Mouse (Mus musculus) embryonic facial prominence, embryonic 11.5 days (tissue): ENCODE measurements around the gene Msmp. TPM values are rescaled to one million over a fixed set of nuclear protein-coding genes. Genes with fewer than 3 reads are reported as not detected.

Experiments
- ATAC-seq: fragments of 200-750 bp; cut with Nextera tagmentation; replicated peaks from 2 replicates; pipeline ENCODE4 v1.8.0; 2017; ENCODE audit warnings: low read depth; ENCODE audit not compliant: insufficient number of reproducible peaks, low FRiP score, low TSS enrichment
- DNase-seq: peaks from one replicate; pipeline ENCODE4 v3.0.0-alpha.2; 2015; ENCODE audit warnings: low spot score
- H3K27ac ChIP-seq: fragments of 300-500 bp; sonication (generic); replicated peaks from 2 replicates; pipeline ENCODE4 v1.5.1; 2014; ENCODE audit warnings: mild to moderate bottlenecking, low read depth, low read length, control low read depth
- H3K27me3 ChIP-seq: fragments of 300-500 bp; sonication (generic); 2 replicates; pipeline ENCODE4 v1.6.1; 2014; ENCODE audit warnings: mild to moderate bottlenecking, low read length, moderate library complexity, mixed read lengths; ENCODE audit not compliant: control insufficient read depth, insufficient read depth
- H3K36me3 ChIP-seq: fragments of 300-500 bp; sonication (generic); replicated peaks from 2 replicates; pipeline ENCODE4 v1.6.1; 2014; ENCODE audit warnings: low read depth, mild to moderate bottlenecking, low read length, moderate library complexity, mixed read lengths; ENCODE audit not compliant: control insufficient read depth, insufficient read depth
- H3K4me1 ChIP-seq: fragments of 300-500 bp; sonication (generic); 2 replicates; pipeline ENCODE4 v1.6.1; 2014; ENCODE audit warnings: low read length, mixed read lengths; ENCODE audit not compliant: control insufficient read depth, insufficient read depth
- H3K4me2 ChIP-seq: fragments of 300-500 bp; sonication (generic); 2 replicates; pipeline ENCODE4 v1.6.1; 2014; ENCODE audit warnings: low read depth, mild to moderate bottlenecking, control low read depth, low read length, moderate library complexity
- H3K4me3 ChIP-seq: fragments of 300-500 bp; sonication (generic); 2 replicates; pipeline ENCODE4 v1.5.1; 2014; ENCODE audit warnings: low read depth, low read length, control low read depth
- H3K9ac ChIP-seq: fragments of 300-500 bp; sonication (generic); replicated peaks from 2 replicates; pipeline ENCODE4 v1.6.1; 2014; ENCODE audit warnings: mild to moderate bottlenecking, control low read depth, low read length
- H3K9me3 ChIP-seq: fragments of 300-500 bp; sonication (generic); replicated peaks from 2 replicates; pipeline ENCODE4 v1.6.1; 2016; ENCODE audit warnings: mild to moderate bottlenecking, low read length, inconsistent platforms, mixed read lengths; ENCODE audit not compliant: control insufficient read depth
- WGBS: fragments of 180-500 bp; shearing (Covaris S2); extraction: QIAGEN DNeasy Blood & Tissue Kit; methylation state at CpG from one replicate; pipeline ENCODE4 v1.1.7; 2014; 5-methylcytosine and 5-hydroxymethylcytosine counted together
- polyA plus RNA-seq: library from polyadenylated mRNA; unstranded; fragments of >200 nt; fragmentation: Nextera tagmentation; extraction: Ambion mirVana; gene quantifications from 2 replicates; pipeline ENCODE4 v1.2.1, GENCODE M21; 2014

Msmp gene
- polyA plus RNA-seq, 1 experiment from 2014 or later: not detected

- peak; percentile 32; the same call in 1 of the 2 replicates for ATAC-seq
- Histone ChIP-seq H3K27me3 (no peaks in the 10 kb centered on the region; the same call in 1 of the 2 replicates), H3K4me1 (peaks cover 9% of the 10 kb centered on the region; the same call in 1 of the 2 replicates), H3K9ac (no peak overlapping the region), H3K9me3 (no peaks in the 10 kb centered on the region), H3K27ac (no peak overlapping the region), H3K4me3 (no peak overlapping the region), H3K4me2 (no peak overlapping the region), H3K36me3 (no peaks in the 10 kb centered on the region)
- whole genome bisulfite sequencing: 2% methylated on average over 5 of the region's 5 CpGs
- peak; percentile 91 for DNase-seq
These were observed 45.8 kb upstream of the Msmp start for GRCm38 (mm10) chr4:43630030-43630581.

- 39% methylated on average over 20 of the region's 20 CpGs for WGBS
- peaks cover 9% of the 10 kb centered on the region; the same call in 1 of the 2 replicates for H3K4me1 ChIP-seq
- peak; percentile 30 for DNase-seq
- H3K36me3 ChIP-seq: no peaks in the 10 kb centered on the region
- no peak for ATAC-seq
- H3K4me2 ChIP-seq: no peak overlapping the region
- H3K4me3 ChIP-seq: no peak overlapping the region
- no peak overlapping the region for H3K9ac ChIP-seq
- H3K27ac ChIP-seq: no peak overlapping the region
- H3K9me3 ChIP-seq: no peaks in the 10 kb centered on the region
- H3K27me3 ChIP-seq: no peaks in the 10 kb centered on the region; the same call in 1 of the 2 replicates
These were observed 45.0 kb upstream of the Msmp start for GRCm38 (mm10) chr4:43629106-43629817.

DNA sequence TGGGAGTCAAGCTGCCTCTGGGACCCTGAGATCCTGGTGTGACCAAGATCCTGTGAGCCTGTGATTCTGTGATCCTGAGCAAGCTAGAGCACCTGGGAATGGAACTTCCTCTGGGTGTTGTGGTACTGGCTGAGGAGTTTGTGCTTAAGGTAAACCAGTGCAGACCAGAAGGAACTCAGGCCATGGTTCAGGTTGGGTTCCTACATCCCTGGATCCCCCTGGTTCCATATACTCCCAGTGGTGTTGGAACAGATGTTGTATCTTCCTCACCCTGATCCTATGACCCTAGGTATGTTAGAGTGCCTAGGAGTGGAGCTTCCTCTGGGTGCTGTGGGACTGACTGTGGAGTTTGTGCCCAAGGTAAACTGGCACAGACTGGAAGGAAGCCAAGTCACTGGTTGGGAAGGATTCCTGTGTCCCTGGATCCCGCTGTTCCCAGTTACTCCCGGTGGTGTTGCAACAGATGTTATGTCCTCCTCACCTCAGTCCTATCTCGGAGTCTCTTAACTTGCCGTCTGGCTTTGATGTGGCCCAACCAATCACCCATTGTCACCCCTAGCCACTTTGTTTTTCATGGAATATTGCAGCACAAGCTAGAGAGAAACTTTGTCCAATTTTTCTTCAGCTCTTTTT, 36.0 kb upstream of the Msmp start:
- DNase-seq: no peak
- Histone ChIP-seq H3K27me3 (no peaks in the 10 kb centered on the region), H3K4me3 (no peak overlapping the region), H3K9me3 (no peaks in the 10 kb centered on the region), H3K4me2 (no peak overlapping the region), H3K27ac (no peak overlapping the region), H3K9ac (no peak overlapping the region), H3K4me1 (no peaks in the 10 kb centered on the region), H3K36me3 (no peaks in the 10 kb centered on the region)
- ATAC-seq: no peak
- 80% methylated on average over 4 of the region's 4 CpGs for WGBS

- ATAC-seq (no peak), DNase-seq (no peak)
- no peaks in the 10 kb centered on the region for H3K4me1 ChIP-seq
- no peak overlapping the region for H3K4me2 ChIP-seq
- H3K27ac ChIP-seq: no peak overlapping the region
- H3K36me3 ChIP-seq: no peaks in the 10 kb centered on the region
- no peaks in the 10 kb centered on the region for H3K27me3 ChIP-seq
- no peaks in the 10 kb centered on the region for H3K9me3 ChIP-seq
- WGBS: 65% methylated on average over 3 of the region's 3 CpGs
- no peak overlapping the region for H3K4me3 ChIP-seq
- H3K9ac ChIP-seq: no peak overlapping the region
These were observed 28.9 kb upstream of the Msmp start for GRCm38 (mm10) chr4:43613060-43613730.

DNA sequence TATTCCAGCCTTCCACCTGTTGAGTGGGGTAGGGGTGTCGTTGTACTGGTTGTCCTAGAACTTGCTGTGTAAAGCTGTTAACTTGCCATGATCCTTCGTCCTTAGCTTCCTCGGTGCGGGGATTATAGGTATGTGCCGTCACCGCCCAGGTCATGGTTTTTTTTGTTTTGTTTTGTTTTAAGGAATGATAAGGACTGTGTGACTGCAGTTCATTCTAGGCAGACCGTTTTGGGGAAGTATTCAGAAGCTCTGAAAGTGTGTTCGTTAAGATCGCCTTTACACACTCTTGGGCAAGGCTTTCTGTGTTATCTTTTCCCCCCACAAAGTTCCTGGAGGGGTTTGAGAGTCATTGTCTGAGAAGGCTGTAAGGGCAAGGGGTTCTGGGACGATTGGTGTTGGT, 28.2 kb upstream of the Msmp start:
- Histone ChIP-seq H3K4me2 (no peak overlapping the region), H3K9me3 (no peaks in the 10 kb centered on the region), H3K27me3 (no peaks in the 10 kb centered on the region), H3K36me3 (no peaks in the 10 kb centered on the region), H3K4me1 (no peaks in the 10 kb centered on the region), H3K4me3 (no peak overlapping the region), H3K27ac (no peak overlapping the region), H3K9ac (no peak overlapping the region)
- ATAC-seq (no peak), DNase-seq (no peak)
- WGBS: 72% methylated on average over 10 of the region's 10 CpGs

GRCm38 (mm10) chr4:43604751-43605685, 20.7 kb upstream of the Msmp start:
- DNase-seq (no peak), ATAC-seq (no peak)
- Histone ChIP-seq H3K4me2 (no peak overlapping the region), H3K36me3 (no peaks in the 10 kb centered on the region), H3K27me3 (no peaks in the 10 kb centered on the region), H3K27ac (no peak overlapping the region), H3K4me3 (no peak overlapping the region), H3K9me3 (no peaks in the 10 kb centered on the region), H3K4me1 (no peaks in the 10 kb centered on the region), H3K9ac (no peak overlapping the region)
- 80% methylated on average over 9 of the region's 9 CpGs for WGBS

DNA sequence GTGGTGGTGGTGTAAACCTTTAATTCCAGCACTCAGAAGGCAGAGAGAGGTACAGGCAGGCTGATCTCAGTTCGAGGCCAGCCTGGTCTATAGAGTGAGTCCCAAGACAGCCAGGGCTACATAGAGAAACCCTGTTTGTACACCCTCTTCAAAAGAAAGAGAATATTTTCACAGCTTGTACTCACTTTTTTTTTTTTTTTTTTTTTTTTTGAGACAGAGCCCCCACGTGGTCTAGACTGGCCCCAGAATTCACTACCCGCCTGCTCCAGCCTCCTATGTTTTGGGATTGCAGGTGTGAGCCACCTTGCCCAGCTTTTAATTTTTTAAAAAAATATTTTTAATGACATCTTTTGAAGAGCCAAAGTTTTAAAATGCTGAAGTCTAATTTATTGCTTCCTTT, 19.8 kb upstream of the Msmp start:
- ATAC-seq: no peak
- no peak for DNase-seq
- no peaks in the 10 kb centered on the region for H3K4me1 ChIP-seq
- WGBS: 80% methylated on average over 3 of the region's 3 CpGs
- H3K4me2 ChIP-seq: no peak overlapping the region
- H3K9ac ChIP-seq: no peak overlapping the region
- H3K27ac ChIP-seq: no peak overlapping the region
- no peaks in the 10 kb centered on the region for H3K36me3 ChIP-seq
- no peaks in the 10 kb centered on the region for H3K27me3 ChIP-seq
- no peak overlapping the region for H3K4me3 ChIP-seq
- no peaks in the 10 kb centered on the region for H3K9me3 ChIP-seq
